Mouse (Mus musculus) monocyte, adult 2 months (primary cell): Measurements from ENCODE around the gene Smndc1.
A peak's percentile ranks its signal among the peaks of the same experiment; 100 is the strongest.

ENCODE experiments used
- DNase-seq, 2 experiments: peaks; one replicate each; pipeline ENCODE4 v3.0.0; 2022; ENCODE audit warnings: low spot score in 2 of 2, low read depth in 1 of 2

The Smndc1 gene

GRCm38 (mm10) chr19:53389851-53390431 is 437 bp downstream of the Smndc1 start:
- DNase-seq = no peak

- DNase-seq = no peak
Measured at GRCm38 (mm10) chr19:53389417-53389816, 961 bp downstream of the Smndc1 start.

- DNase-seq = no peak
Measured at GRCm38 (mm10) chr19:53383336-53383735, 7.0 kb downstream of the Smndc1 start.

GRCm38 (mm10) chr19:53378421-53378820 is 12.0 kb downstream of the Smndc1 start:
- no peak for DNase-seq

GRCm38 (mm10) chr19:53377652-53378051 is 12.7 kb downstream of the Smndc1 start:
- DNase-seq = no peak

GRCm38 (mm10) chr19:53375816-53376215 is 14.6 kb downstream of the Smndc1 start:
- DNase-seq = no peak

GRCm38 (mm10) chr19:53375299-53375698 is 15.1 kb downstream of the Smndc1 start:
- no peak for DNase-seq

- no peak for DNase-seq
Measured at GRCm38 (mm10) chr19:53373570-53373969, 16.8 kb downstream of the Smndc1 start.

- no peak for DNase-seq
Measured at GRCm38 (mm10) chr19:53371666-53372065, 18.7 kb downstream of the Smndc1 start, which contains the start of gene Gm10197. Gene Gm10197 (minus strand): TSS chr19:53371766.

- DNase-seq = no peak
Measured at GRCm38 (mm10) chr19:53370233-53370632, 20.1 kb downstream of the Smndc1 start.

- peak in 1 of 2 experiments; percentile 41 for DNase-seq
Measured at GRCm38 (mm10) chr19:53369469-53370043, 20.8 kb downstream of the Smndc1 start.

GRCm38 (mm10) chr19:53366881-53367280 is 23.5 kb downstream of the Smndc1 start:
- DNase-seq = no peak

GRCm38 (mm10) chr19:53366057-53366775 is 24.2 kb downstream of the Smndc1 start:
- no peak for DNase-seq

GRCm38 (mm10) chr19:53364963-53365362 is 25.4 kb downstream of the Smndc1 start:
- no peak for DNase-seq

GRCm38 (mm10) chr19:53364551-53364950 is 25.8 kb downstream of the Smndc1 start:
- DNase-seq = no peak

GRCm38 (mm10) chr19:53362967-53363366 is 27.4 kb downstream of the Smndc1 start:
- DNase-seq = no peak

GRCm38 (mm10) chr19:53360265-53360958 is 30.0 kb downstream of the Smndc1 start:
- DNase-seq = no peak

GRCm38 (mm10) chr19:53359160-53360033 is 31.0 kb downstream of the Smndc1 start:
- DNase-seq = no peak

GRCm38 (mm10) chr19:53355065-53355464 is 35.3 kb downstream of the Smndc1 start:
- DNase-seq = no peak

GRCm38 (mm10) chr19:53354271-53355000 is 35.9 kb downstream of the Smndc1 start:
- DNase-seq = no peak
